Mouse (Mus musculus) Muller cell, postnatal 12 days (primary cell): ENCODE measurements at regions not wholly inside any gene's neighbourhood (a gene's known extent, or its start where the extent isn't known, plus 50 kb on each side); places are given as distances from the start of the nearest gene placed in this dataset.

Experiments used
- DNase-seq: peaks from one replicate; pipeline ENCODE4 v3.0.0-alpha.2; 2015; ENCODE audit errors: inconsistent ontology term

DNA sequence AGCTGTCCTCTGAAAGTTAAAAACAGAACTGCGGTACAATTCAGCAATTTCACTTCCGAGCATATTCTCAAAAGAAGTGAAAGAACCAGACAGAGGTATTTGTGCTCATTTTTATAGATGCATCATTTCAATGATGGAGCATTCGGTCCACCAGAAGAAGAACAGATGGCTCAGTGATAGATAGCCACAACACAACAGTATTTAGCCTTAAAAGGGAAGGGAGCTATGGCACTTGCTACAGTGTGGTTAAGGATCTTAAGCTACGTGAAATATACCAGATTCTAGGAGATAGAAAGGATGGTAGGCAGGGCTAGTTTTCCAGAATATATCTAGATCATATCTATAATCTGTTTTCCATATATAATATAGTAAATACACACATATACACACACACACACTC, 77.5 kb upstream of the Gadd45a start:
- no peak for DNase-seq

DNA sequence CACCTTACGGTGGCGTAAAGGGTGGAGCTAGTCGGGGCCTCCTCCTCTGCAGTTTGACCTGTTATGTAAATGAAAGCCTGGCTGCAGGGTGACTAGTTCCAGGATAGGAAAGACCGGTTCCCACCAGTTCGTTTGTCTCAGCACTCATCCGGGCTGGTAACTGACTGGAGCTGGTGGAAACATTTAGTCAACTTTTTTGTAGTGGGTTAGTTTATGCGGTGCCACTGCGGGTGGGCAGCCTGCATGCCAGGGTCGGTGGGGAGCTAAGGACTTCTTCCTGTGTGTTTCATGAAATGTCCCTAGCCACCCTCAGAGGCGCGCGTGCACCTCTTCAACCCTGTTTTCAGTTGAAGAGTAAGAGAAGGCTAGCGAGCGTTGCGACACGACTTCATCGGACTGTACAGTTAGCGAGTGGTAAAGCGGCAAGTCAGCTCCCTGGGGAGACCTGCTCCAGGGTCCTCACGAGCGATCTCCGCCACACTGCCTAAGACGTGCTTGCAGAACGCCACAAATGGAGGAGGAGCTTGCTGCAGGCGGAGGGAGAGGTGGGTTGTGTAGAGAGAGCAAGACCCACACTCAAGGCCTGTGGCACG, 76.5 kb upstream of the Gadd45a start:
- no peak for DNase-seq

DNA sequence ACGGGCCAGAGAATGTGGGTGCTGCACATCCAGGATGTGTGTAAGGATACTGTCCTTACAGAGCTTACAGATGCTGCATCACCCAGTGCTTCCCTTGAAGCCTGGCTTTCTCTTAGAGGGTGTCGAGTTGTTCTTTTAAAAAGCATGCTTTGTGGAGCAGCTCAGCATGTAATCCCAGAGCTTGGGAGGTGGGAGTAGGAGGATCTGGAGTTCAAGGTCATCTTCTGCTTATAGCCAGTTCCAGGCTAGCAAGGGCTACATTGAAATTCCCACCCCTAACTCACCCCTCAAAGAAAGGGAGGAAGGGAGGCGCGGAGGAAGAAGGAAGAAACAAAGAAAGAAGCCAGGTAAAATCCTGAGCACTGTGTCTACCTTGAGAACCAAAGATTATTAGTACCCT, 76.0 kb upstream of the Gadd45a start:
- DNase-seq, result no peak

DNA sequence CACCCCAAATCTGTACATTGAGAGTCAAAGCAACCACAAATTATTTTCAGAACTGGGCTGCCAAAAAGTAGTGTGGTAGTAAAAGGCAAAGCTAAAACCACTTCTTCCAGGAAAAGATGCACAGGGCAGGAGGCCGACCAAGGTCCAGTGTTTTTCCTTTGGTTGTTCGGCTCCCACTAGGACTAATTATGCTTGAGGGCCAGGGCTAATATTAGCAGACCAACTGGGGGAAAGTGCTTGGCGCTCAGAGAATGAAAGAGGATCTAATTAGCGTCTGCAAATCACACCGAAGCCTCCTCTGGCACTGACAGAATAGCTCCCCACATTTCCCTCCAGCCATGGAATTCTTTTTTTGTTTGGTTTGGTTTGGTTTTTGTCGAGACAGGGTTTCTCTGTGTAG, 75.1 kb upstream of the Gadd45a start:
- DNase-seq, result peak; percentile 62

DNA sequence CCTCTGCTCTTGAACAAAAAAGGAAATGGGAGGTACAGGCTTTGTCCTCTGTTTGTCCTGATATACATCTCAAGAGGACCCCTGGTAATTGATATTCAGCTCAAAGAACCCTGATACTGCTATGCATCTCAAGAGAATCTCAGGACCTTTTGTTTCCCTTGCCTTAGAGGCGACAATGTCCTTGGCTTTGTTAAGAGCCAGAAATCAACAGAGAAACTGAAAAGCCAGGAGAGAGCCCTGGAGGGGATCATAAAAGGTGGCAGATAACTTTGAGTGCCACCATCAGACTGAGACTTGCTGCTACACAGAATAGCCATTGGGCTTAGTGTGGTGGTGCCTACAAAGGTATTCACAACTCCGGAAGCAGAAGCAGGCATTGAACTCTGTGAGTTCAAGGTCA, 74.3 kb upstream of the Gadd45a start:
- DNase-seq, result no peak

DNA sequence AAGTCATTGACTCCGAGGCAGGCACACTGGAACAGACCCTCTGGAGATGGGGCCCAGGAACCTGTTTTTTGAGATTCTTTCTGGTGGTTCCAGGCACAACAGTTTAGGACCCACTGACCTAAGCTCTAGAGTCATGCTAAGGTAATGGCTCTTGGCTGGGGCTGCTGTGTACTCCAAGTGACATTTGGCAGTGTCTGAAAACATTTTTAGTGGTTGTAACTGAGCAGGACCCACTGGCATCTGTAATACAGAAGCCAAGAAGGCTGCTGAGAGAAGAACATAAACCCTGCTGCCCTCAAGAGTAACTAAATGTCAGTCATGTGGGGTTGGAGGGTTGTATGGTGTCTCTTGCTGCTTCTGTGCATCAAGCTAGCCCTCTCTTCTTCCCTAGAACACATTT, 73.1 kb upstream of the Gadd45a start:
- no peak for DNase-seq

DNA sequence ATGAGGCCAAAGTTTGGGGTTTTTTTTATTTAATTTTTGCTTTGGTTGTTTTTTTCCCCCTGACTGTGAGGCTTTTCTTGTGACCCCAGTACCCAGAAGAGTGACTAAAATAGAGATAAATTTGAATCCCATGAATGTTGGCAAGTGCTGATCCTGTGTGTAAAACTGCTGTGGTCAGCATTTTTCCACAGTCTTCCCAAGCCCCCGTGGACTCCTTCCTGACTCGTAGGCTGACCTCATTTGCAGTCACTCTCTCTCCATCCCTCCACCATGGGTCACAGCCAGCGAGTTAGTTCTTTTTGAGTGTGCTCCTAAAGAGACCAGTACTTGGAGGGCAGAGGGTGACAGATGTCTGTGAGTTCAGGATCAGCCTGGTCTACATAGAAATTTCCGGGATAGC, 72.5 kb upstream of the Gadd45a start:
- no peak for DNase-seq

DNA sequence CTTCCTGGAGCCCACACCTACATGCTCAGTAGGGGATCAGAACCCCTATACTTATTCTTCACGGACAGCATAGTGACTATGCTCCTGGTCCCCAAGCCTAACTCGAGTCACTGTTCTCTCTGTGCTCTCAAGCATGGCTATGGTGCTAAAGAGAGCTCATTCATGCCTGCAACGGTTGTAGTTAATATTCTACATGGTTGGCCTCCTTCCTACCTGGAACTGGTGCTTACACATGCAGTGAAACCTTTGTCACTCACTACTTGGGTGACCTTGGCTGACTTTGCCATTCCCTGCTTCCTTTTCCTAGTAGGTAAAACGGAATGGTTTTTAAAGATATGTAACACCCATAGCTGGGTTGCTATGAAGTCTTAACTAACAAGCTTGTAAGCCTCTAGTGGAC, 70.3 kb upstream of the Gadd45a start:
- no peak for DNase-seq

DNA sequence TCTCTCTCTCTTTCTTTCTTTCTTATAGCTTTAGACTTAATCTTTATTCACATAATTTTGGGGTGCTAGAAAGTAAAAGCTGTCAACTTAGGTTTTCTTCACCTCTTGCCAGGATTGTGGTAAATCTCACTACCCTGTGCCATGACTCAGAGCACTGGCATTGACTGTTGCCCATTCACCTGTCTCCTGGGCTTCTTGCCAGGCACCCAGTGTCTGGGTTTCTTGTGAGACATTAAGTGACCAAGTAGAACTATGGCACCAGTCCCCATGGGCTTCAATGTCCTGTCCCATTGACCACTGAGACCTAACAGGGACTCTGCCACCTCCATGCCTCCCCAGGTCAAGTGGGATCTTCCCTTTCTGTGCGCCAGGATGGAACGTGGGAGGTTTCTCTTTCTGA, 69.2 kb upstream of the Gadd45a start:
- no peak for DNase-seq

DNA sequence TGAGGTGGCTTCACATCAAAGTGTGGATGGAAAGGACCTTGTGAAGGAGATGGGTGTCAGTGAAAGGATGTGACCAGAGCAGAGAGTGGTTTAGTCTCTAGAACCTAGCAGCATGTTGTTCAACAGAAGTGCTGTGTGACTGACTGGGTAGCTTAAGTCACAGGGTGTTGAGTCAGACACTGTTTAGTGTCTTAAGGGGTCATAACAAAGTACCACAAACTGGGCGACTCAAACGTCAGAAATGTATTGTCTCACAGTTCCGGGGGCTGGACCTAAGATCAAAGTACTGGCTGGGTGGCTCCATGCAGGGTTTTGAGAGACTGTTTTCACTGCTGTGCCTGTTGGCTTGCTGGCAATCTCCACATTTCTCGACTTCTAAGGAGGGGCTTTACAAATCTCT, 68.1 kb upstream of the Gadd45a start:
- DNase-seq, result no peak

DNA sequence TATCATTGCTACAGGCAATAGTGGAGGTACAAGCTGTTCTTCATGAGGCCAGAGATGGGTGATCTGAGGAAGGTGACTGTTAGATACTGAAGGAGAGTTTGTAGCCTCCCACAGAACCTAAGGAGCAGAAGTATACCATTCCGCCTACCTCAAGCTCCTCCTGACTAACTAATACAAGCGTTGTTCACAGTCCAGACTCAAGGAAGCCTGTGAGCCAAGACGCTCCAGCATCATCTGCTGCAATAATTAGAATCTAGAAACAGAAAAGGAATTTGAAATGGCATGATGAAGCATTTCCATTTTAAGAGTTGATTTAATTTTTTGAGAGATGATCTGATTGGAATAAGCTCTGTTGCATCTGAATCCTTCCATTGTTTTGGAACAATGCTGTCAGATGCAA, 66.9 kb upstream of the Gadd45a start:
- no peak for DNase-seq

DNA sequence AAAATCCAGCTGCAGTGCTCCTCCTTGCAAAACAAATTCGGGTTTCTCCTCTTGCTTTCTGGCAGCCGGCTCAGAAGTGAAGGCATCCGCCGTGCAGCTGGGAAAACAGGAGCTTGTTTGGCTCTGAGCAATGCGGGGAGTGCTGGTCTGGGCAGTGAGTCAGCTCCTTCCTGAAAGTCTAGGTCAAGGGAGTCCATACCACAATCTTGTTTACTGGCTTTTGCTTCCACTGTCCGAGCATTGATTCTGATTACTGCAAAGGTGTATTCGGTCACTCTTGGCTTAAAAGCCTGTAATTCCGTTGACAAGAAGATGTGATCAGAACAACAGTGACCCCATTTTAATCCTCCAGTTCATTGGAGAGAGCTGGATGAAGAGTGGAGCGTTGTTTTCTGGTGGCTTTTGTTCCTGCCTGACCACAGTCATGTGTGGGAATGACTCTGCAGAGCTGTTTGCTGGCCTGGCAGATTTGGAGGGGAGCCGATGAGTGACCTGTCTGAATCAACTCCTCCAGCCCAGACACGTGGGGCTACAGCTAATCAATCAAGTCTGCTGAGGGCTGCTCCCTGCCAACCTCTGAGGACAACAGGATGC, 65.4 kb upstream of the Gadd45a start:
- DNase-seq, result peak; percentile 98

DNA sequence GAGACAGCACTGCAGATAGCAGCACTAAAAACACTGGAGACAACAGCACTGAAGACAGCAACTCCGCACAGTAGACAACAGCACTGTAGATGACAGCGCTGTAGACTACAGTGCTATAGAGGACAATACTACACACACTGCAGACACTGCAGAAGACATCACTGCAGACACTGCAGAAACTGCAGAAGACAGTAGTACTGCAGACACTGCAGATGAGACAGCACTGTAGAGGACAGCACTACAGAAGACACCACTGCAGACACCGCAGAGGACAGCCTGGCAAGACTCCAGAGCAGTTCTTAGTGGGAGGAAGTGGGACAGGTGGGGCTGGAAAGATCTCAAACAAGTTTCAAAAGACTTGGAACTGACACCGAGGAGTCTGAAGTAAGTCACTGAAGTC, 64.8 kb upstream of the Gadd45a start:
- DNase-seq, result no peak

DNA sequence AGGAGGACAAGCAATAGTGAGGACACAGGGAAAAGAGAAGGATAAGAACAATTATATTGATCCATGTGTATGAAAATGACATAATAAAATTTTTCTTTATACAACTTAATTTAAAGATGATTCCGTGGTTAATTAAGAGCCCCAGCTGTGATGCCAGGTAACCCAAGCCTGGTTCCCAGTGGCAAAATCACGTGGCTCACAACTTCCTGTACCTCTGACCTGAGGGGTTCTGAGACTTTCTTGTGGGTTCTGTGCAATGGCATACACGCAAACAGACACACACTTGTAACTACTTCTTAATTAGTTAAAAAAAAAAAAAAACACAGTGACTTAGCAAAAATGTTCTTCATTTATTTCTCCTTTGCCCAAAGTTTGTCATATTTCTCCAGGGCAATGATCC, 57.2 kb upstream of the Gadd45a start:
- DNase-seq, result no peak

DNA sequence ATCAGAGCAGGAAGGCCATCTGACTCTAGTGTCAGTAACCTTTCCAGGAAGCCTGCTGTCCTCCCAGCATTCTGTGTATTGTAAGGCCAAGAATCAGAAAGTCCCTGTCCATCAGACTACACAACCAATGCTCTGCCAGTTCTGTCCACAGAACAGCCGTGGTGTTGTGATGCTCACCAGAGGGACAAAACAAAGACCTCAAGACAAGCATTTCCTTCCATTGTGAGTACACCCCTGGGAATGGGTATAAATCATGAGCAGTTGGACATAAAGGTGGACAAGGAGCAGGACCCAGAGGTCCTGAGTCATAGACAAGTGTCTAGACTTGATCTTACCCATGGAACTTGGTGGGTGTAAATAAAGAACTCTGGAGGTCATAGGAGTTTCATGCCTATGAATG, 55.9 kb upstream of the Gadd45a start:
- no peak for DNase-seq

DNA sequence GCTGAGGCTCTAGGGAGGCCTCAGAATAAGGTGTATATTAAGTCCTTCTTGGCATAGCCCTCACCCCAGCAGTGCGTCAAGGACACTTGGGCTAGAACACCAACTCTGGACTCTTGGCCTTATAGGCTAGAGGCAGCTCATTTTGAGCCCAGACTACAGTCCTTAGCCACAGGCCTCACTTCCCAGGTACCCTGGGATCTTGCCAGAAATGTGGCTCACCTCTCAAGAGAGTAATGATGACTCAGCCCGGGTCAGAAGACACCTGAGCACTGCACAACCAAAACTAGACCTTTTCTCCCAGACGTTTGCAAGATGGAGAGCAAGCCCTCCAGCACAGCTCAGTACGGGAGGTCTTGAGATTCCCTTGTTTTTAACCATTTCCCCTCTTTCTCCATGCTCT, 52.9 kb upstream of the Gadd45a start:
- DNase-seq, result no peak

DNA sequence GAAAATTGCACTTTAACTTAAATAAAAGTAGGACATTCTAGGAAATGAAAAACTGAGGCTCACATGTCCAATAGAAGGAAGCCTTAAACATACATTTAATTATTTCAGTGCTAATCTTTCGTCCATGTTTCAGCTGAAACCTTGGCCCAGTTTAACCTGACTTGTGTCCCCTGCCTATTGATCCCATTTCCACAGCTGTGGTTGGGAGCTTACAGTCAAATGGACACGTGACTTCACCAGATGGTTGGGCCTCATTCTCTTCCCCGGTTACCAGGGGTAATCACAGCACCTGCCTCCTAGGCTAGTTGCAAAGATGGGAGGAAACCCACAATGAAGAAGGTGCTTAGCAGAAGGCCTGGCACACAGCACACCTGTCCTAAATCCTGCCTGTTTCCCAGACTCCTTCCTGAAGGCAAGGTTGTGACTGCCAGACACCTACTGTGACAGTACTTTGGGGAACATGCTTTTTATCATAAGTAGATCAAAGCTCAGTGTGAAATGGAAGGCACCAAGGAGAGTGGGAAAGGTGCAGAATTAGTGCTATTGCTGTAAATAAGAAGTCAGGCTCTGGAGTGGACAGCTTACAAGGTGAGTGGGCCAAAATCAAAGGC, 52.4 kb upstream of the Gadd45a start:
- DNase-seq, result no peak

DNA sequence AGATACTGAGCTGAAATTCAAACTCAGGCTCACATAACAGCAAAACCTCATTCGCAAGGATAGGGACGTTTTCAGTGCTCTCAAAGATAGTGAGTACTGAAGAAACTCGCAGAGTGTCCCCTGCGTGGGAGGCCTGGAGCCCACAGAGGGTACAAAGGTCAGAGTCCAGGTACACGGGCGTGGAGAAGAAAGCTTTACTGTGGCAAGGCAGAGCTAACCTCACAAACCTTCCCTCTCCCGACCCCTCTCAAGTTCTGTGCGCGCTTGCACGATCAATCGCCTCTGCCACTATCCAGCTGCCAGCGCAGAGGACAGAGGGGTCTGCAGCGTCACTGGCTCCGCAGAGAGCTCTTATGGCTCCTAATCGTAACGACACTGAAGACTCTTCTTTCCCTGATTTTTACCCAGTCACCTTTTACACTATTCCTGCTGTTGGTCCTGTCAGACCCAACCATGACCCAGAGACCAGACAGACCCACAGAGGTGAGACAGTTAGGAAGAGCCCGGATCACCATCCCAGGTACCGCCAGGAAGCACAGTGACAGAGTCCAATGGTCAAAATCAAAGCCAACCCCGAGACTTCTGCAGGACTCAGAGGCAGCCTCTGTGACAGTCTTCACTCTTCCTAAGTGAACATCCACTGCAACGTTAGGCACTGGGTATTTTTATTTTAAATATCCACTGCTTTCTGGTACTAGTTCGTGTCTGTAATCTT, 51.6 kb upstream of the Gadd45a start:
- no peak for DNase-seq

DNA sequence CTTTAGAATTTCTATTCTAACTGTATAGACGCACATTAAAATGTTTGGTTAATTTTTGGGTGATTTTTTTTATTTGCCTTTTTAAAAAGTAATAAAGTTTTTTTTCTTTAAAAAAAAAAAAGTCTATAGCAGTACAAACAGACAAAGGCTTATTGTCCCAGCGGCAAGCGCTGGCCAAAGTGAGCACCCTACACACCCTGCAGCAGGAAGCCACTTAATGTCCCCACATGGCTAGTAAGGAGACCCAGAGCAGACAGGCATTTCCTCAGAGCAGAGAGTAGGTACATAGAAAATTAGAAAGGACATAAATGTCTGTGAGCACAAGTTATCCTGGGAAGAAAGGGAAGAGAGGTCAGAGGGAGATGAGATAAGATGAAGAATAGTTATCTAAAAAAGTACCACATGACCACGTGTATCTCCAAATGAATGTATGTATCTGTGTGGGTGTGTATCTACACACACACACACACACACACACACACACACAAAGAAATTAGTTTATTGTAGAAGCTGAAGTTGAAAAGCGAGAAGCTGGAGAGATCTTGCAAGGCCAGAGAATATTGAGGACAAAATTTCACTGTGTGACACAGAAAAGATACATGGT, 50.7 kb upstream of the Gadd45a start:
- DNase-seq, result no peak

DNA sequence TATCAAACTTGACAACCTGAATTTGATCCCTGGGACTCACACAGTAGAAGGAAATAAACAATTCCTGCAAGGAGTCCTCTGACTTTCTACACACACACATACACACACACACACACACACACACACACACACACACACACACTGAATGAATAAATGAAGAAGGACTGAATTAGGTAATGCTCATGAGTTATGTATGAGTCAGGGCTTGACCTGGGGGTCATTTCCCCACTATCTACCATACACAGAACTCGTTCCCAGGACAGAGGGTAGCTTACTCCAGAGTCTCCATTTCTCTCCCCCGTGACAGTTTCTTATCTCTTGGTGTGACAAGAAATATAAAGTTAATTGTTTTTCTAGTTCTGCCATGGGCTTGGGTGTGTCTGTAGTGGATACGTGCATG, 50.1 kb upstream of the Gadd45a start:
- peak; percentile 52 for DNase-seq
